Mouse (Mus musculus): ENCODE measurements around the gene Ets1. TPM values are rescaled to one million over a fixed set of nuclear protein-coding genes. Genes with fewer than 3 reads are reported as not detected.

The Ets1 gene
- polyA plus RNA-seq, 1 experiment from 2014 or later = 39.4 TPM

- H3K27ac ChIP-seq (replicated peaks) = no peak overlapping the region
- no peak for ATAC-seq (ENCODE audit: insufficient number of reproducible peaks, low FRiP score, low TSS enrichment, low read depth)
- no peak overlapping the region for H3K4me2 ChIP-seq (replicated peaks)
- H3K4me3 ChIP-seq (replicated peaks) = no peak overlapping the region
- no peaks in the 10 kb centered on the region for H3K27me3 ChIP-seq
- H3K4me1 ChIP-seq = no peaks in the 10 kb centered on the region
- no peak overlapping the region for H3K9ac ChIP-seq
- WGBS = 80% methylated on average over 7 of the region's 7 CpGs
- no peaks in the 10 kb centered on the region for H3K36me3 ChIP-seq
- H3K9me3 ChIP-seq (replicated peaks) = no peaks in the 10 kb centered on the region
Observed at GRCm38 (mm10) chr9:32728306-32728705, 92.3 kb downstream of the Ets1 start.

DNA sequence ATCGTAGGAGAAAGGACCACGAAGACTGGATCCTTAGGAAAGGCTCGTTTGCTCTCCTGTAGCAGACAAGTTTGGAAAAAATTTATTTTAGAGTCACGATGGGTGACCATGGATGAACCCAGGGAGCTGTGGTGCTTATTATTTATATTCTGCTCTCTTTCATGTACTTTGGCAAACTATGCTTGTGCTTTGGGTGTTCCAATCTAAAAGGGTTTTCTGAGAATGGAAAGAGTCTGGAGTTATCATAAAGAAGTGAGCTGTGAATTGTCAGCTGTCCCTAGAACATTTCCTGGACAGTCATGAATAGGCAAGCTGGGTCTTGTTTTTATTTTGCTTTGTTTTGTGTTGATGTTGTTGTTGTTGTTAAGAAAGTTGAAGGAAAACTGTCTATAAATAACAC is 92.8 kb downstream of the Ets1 start:
- no peak overlapping the region for H3K4me3 ChIP-seq (replicated peaks)
- no peaks in the 10 kb centered on the region for H3K36me3 ChIP-seq
- no peaks in the 10 kb centered on the region for H3K27me3 ChIP-seq
- H3K4me2 ChIP-seq (replicated peaks) = no peak overlapping the region
- whole genome bisulfite sequencing = 75% methylated on average over 4 of the region's 4 CpGs
- H3K9ac ChIP-seq = no peak overlapping the region
- H3K4me1 ChIP-seq = no peaks in the 10 kb centered on the region
- no peak overlapping the region for H3K27ac ChIP-seq (replicated peaks)
- no peaks in the 10 kb centered on the region for H3K9me3 ChIP-seq (replicated peaks)
- ATAC-seq (ENCODE audit: insufficient number of reproducible peaks, low FRiP score, low TSS enrichment, low read depth) = no peak

GRCm38 (mm10) chr9:32729207-32729606 is 93.2 kb downstream of the Ets1 start:
- Histone ChIP-seq H3K9me3 (replicated peaks) (no peaks in the 10 kb centered on the region), H3K27me3 (no peaks in the 10 kb centered on the region), H3K27ac (replicated peaks) (no peak overlapping the region), H3K36me3 (peaks cover 1% of the 10 kb centered on the region), H3K4me1 (no peaks in the 10 kb centered on the region), H3K4me3 (replicated peaks) (no peak overlapping the region), H3K4me2 (replicated peaks) (no peak overlapping the region), H3K9ac (no peak overlapping the region)
- no peak for ATAC-seq (ENCODE audit: insufficient number of reproducible peaks, low FRiP score, low TSS enrichment, low read depth)
- WGBS = 71% methylated on average over 4 of the region's 4 CpGs

GRCm38 (mm10) chr9:32730001-32730655 is 94.1 kb downstream of the Ets1 start:
- H3K4me3 ChIP-seq (replicated peaks) = no peak overlapping the region
- H3K9ac ChIP-seq = no peak overlapping the region
- H3K36me3 ChIP-seq = peaks cover 10% of the 10 kb centered on the region
- no peak for ATAC-seq (ENCODE audit: insufficient number of reproducible peaks, low FRiP score, low TSS enrichment, low read depth)
- H3K27ac ChIP-seq (replicated peaks) = no peak overlapping the region
- H3K4me2 ChIP-seq (replicated peaks) = no peak overlapping the region
- WGBS = 83% methylated on average over 9 of the region's 9 CpGs
- no peaks in the 10 kb centered on the region for H3K4me1 ChIP-seq
- H3K27me3 ChIP-seq = no peaks in the 10 kb centered on the region
- no peaks in the 10 kb centered on the region for H3K9me3 ChIP-seq (replicated peaks)

GRCm38 (mm10) chr9:32730656-32731590 is 94.9 kb downstream of the Ets1 start:
- Histone ChIP-seq H3K4me3 (replicated peaks) (no peak overlapping the region), H3K36me3 (peaks cover 14% of the 10 kb centered on the region), H3K4me1 (no peaks in the 10 kb centered on the region), H3K9ac (no peak overlapping the region), H3K9me3 (replicated peaks) (no peaks in the 10 kb centered on the region), H3K27ac (replicated peaks) (no peak overlapping the region), H3K27me3 (no peaks in the 10 kb centered on the region), H3K4me2 (replicated peaks) (no peak overlapping the region)
- 72% methylated on average over 13 of the region's 13 CpGs for WGBS
- ATAC-seq (ENCODE audit: insufficient number of reproducible peaks, low FRiP score, low TSS enrichment, low read depth) = 0 out of 2 replicates have a peak, but pooled peaks have one; percentile 53

GRCm38 (mm10) chr9:32731787-32732186 is 95.8 kb downstream of the Ets1 start:
- Histone ChIP-seq H3K9ac (no peak overlapping the region), H3K27ac (replicated peaks) (no peak overlapping the region), H3K36me3 (peaks cover 14% of the 10 kb centered on the region), H3K4me3 (replicated peaks) (no peak overlapping the region), H3K27me3 (no peaks in the 10 kb centered on the region), H3K4me1 (no peaks in the 10 kb centered on the region), H3K9me3 (replicated peaks) (no peaks in the 10 kb centered on the region), H3K4me2 (replicated peaks) (no peak overlapping the region)
- 48% methylated on average over 9 of the region's 9 CpGs for WGBS
- ATAC-seq (ENCODE audit: insufficient number of reproducible peaks, low FRiP score, low TSS enrichment, low read depth) = no peak

- WGBS = 87% methylated on average over 7 of the region's 7 CpGs
- Histone ChIP-seq H3K36me3 (peaks cover 22% of the 10 kb centered on the region), H3K4me2 (replicated peaks) (no peak overlapping the region), H3K9ac (no peak overlapping the region), H3K27ac (replicated peaks) (no peak overlapping the region), H3K27me3 (no peaks in the 10 kb centered on the region), H3K4me1 (no peaks in the 10 kb centered on the region), H3K9me3 (replicated peaks) (no peaks in the 10 kb centered on the region), H3K4me3 (replicated peaks) (no peak overlapping the region)
- no peak for ATAC-seq (ENCODE audit: insufficient number of reproducible peaks, low FRiP score, low TSS enrichment, low read depth)
Observed at GRCm38 (mm10) chr9:32735071-32735470, 99.0 kb downstream of the Ets1 start.

DNA sequence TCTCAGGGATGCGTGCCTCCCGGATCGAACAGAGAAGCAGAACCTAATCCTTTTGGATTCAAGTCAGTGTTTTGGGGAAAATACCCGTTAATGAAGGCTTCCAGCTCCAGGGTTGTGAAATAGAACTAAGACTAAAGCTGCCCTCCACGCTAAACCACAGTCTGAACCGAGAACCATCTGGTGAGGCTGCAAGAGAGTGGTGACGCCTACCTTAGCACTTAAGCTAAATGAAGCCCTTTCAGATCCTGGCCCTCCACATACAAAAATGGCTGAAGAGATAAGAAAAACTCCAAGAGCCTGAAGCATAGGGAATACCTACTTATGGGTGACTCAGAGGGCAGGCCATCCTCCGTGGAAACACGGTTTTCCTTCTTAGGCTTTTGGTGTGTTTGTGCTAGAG is 100.0 kb downstream of the Ets1 start:
- H3K36me3 ChIP-seq = peaks cover 22% of the 10 kb centered on the region
- H3K9me3 ChIP-seq (replicated peaks) = no peaks in the 10 kb centered on the region
- H3K4me1 ChIP-seq = no peaks in the 10 kb centered on the region
- ATAC-seq (ENCODE audit: insufficient number of reproducible peaks, low FRiP score, low TSS enrichment, low read depth) = no peak
- no peaks in the 10 kb centered on the region for H3K27me3 ChIP-seq
- no peak overlapping the region for H3K4me3 ChIP-seq (replicated peaks)
- WGBS = 72% methylated on average over 9 of the region's 9 CpGs
- no peak overlapping the region for H3K4me2 ChIP-seq (replicated peaks)
- no peak overlapping the region for H3K9ac ChIP-seq
- no peak overlapping the region for H3K27ac ChIP-seq (replicated peaks)

GRCm38 (mm10) chr9:32739988-32740387 is 104.0 kb downstream of the Ets1 start:
- Histone ChIP-seq H3K27ac (replicated peaks) (no peak overlapping the region), H3K4me2 (replicated peaks) (no peak overlapping the region)
- WGBS = 93% methylated on average over 4 of the region's 4 CpGs

GRCm38 (mm10) chr9:32740751-32741387 is 104.8 kb downstream of the Ets1 start:
- Histone ChIP-seq H3K9ac (no peak overlapping the region), H3K36me3 (peaks cover 8% of the 10 kb centered on the region; the same call in 1 of the 2 replicates), H3K4me2 (replicated peaks) (no peak overlapping the region), H3K4me1 (no peaks in the 10 kb centered on the region), H3K4me3 (replicated peaks) (no peak overlapping the region), H3K9me3 (replicated peaks) (no peaks in the 10 kb centered on the region), H3K27ac (replicated peaks) (no peak overlapping the region), H3K27me3 (no peaks in the 10 kb centered on the region)
- no peak for ATAC-seq (ENCODE audit: insufficient number of reproducible peaks, low FRiP score, low TSS enrichment, low read depth)
- WGBS = 69% methylated on average over 12 of the region's 12 CpGs

More at GRCm38 (mm10) chr9:32739988-32740387, 104.0 kb downstream of the Ets1 start:
- Histone ChIP-seq H3K4me1 (no peaks in the 10 kb centered on the region), H3K9ac (no peak overlapping the region), H3K9me3 (replicated peaks) (no peaks in the 10 kb centered on the region), H3K4me3 (replicated peaks) (no peak overlapping the region), H3K27me3 (no peaks in the 10 kb centered on the region), H3K36me3 (peaks cover 13% of the 10 kb centered on the region)
- no peak for ATAC-seq (ENCODE audit: insufficient number of reproducible peaks, low FRiP score, low TSS enrichment, low read depth)

DNA sequence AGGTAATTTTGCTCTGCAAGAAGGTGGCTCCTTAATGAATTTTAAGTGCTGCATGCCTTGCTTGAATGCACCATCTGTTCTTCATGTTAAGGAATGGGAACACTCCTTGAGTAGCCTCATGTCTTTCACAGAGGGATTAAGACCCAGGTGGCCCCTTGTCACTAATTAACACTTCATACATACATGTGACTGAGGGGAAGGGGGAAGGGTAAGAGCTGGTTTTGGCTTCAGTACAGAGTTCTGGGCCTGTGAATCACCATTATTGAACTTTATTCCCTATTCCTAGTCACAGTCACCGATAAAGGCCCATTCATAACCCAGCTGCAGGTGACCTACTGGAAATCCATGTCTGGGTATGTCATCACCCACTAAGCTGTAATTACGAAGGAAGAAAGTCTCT is 105.7 kb downstream of the Ets1 start:
- no peaks in the 10 kb centered on the region for H3K9me3 ChIP-seq (replicated peaks)
- no peak overlapping the region for H3K27ac ChIP-seq (replicated peaks)
- H3K4me2 ChIP-seq (replicated peaks) = no peak overlapping the region
- 69% methylated on average over 2 of the region's 2 CpGs for WGBS
- no peak overlapping the region for H3K4me3 ChIP-seq (replicated peaks)
- no peak overlapping the region for H3K9ac ChIP-seq
- peaks cover 8% of the 10 kb centered on the region; the same call in 1 of the 2 replicates for H3K36me3 ChIP-seq
- no peak for ATAC-seq (ENCODE audit: insufficient number of reproducible peaks, low FRiP score, low TSS enrichment, low read depth)
- no peaks in the 10 kb centered on the region for H3K27me3 ChIP-seq
- no peaks in the 10 kb centered on the region for H3K4me1 ChIP-seq
